Mouse (Mus musculus) Muller cell, postnatal 12 days (primary cell): ENCODE results near the gene Cntd1.

Experiments
- DNase-seq: peaks from one replicate; pipeline ENCODE4 v3.0.0-alpha.2; 2015; ENCODE audit errors: inconsistent ontology term

Gene Cntd1

GRCm38 (mm10) chr11:101253613-101254389 is 25.0 kb upstream of the Cntd1 start, which contains the start of gene Vps25:
Gene Vps25, plus strand, starts transcription at chr11:101253707.
- DNase-seq = peak; percentile 89

- no peak for DNase-seq
Observed at GRCm38 (mm10) chr11:101255826-101256775, 22.7 kb upstream of the Cntd1 start.

- no peak for DNase-seq
Observed at GRCm38 (mm10) chr11:101259261-101259712, 19.5 kb upstream of the Cntd1 start.

- DNase-seq = peak; percentile 72
Observed at GRCm38 (mm10) chr11:101259948-101260825, 18.6 kb upstream of the Cntd1 start, which contains the start of gene Wnk4. Gene Wnk4, plus strand, starts transcription at chr11:101260567.

GRCm38 (mm10) chr11:101260826-101261380 is 17.9 kb upstream of the Cntd1 start:
- DNase-seq = no peak

GRCm38 (mm10) chr11:101262272-101262967 is 16.4 kb upstream of the Cntd1 start:
- DNase-seq = no peak

- DNase-seq = no peak
Observed at GRCm38 (mm10) chr11:101263138-101263988, 15.4 kb upstream of the Cntd1 start.

- no peak for DNase-seq
Observed at GRCm38 (mm10) chr11:101263989-101264280, 14.9 kb upstream of the Cntd1 start.

- DNase-seq = no peak
Observed at GRCm38 (mm10) chr11:101264954-101265471, 13.8 kb upstream of the Cntd1 start.

GRCm38 (mm10) chr11:101265906-101266305 is 12.9 kb upstream of the Cntd1 start:
- DNase-seq = no peak

GRCm38 (mm10) chr11:101269577-101270116 is 9.2 kb upstream of the Cntd1 start:
- no peak for DNase-seq

- DNase-seq = no peak
Observed at GRCm38 (mm10) chr11:101272446-101272845, 6.4 kb upstream of the Cntd1 start.

- no peak for DNase-seq
Observed at GRCm38 (mm10) chr11:101275309-101275708, 3.5 kb upstream of the Cntd1 start.

- no peak for DNase-seq
Observed at GRCm38 (mm10) chr11:101276319-101277070, 2.3 kb upstream of the Cntd1 start.

- DNase-seq = no peak
Observed at GRCm38 (mm10) chr11:101277381-101278222, 1.2 kb upstream of the Cntd1 start.

- no peak for DNase-seq
Observed at GRCm38 (mm10) chr11:101279193-101279569, 369 bp downstream of the Cntd1 start.

GRCm38 (mm10) chr11:101280837-101281236 is 2.0 kb downstream of the Cntd1 start:
- DNase-seq = no peak
